17 mouse cellular contexts compared by ENCODE assay signal in genomic region chr19:46639053-46639452, GRCm38 (mm10). TPM values are rescaled to one million over a fixed set of nuclear protein-coding genes. Genes with fewer than 3 reads are reported as not detected.
DNase-seq lines count a peak whose midpoint lies in the region; ATAC-seq and TF ChIP-seq lines count a peak whose summit lies in the region.
"Had no signal": no experiment of that assay in that cellular context is flagged by ENCODE, and none has a peak within 500 bp of the region (broad histone marks: within the 10 kb centered on the region; RNA-seq: fewer than 3 reads in every experiment).

No protein-coding gene starts in this region.

- ATAC-seq in kidney, embryonic 16.5 days (ENCODE audit: low FRiP score, low TSS enrichment) = no peak
- no peak for ATAC-seq in embryonic facial prominence, embryonic 14.5 days (ENCODE audit: low read depth)
- ATAC-seq in hindbrain, embryonic 13.5 days (ENCODE audit: low FRiP score) = no peak
- ATAC-seq: hindbrain, embryonic 16.5 days had no signal

- no peak for TF ChIP-seq EP300 in heart, adult 2 months (IDR thresholded peaks at IDR 0.05; ENCODE audit: insufficient read depth, low read depth, low read length)

- H3K4me3 ChIP-seq in heart, adult 2 months = no peak overlapping the region
- H3K4me3 ChIP-seq in kidney, embryonic 16.5 days (ENCODE audit: low read length) = no peak overlapping the region
- no peak overlapping the region for H3K4me3 ChIP-seq in embryonic facial prominence, embryonic 14.5 days (ENCODE audit: low read depth, low read length)
- H3K4me3 ChIP-seq in hindbrain, embryonic 13.5 days = no peak overlapping the region
- H3K4me3 ChIP-seq: myocyte had no signal

- H3K27ac ChIP-seq in heart, adult 2 months = peak overlapping the region; percentile 86
- H3K27ac ChIP-seq in kidney, embryonic 16.5 days (ENCODE audit: low read length) = peak overlapping the region; percentile 11
- peak overlapping the region; percentile 75 for H3K27ac ChIP-seq in embryonic facial prominence, embryonic 14.5 days (replicated peaks; ENCODE audit: low read depth, low read length)
- H3K27ac ChIP-seq in hindbrain, embryonic 13.5 days = no peak overlapping the region

- DNase-seq in heart, adult 2 months = no peak
- no peak for DNase-seq in heart, postnatal 14 days
- no peak for DNase-seq in kidney, postnatal 36 days
- no peak for DNase-seq in embryonic facial prominence, embryonic 14.5 days (ENCODE audit: low spot score)
- DNase-seq in liver = peak; percentile 44
- DNase-seq in right cerebral cortex, postnatal 36 days (ENCODE audit: low spot score in 2 of 2) = no peak
- DNase-seq: cerebellum, adult 8-10 months; embryo, embryonic 11 days; lung, postnatal 14 days; right cerebral cortex, adult 18-20 months had no signal

- TF ChIP-seq CTCF in heart, adult 2 months (IDR thresholded peaks at IDR 0.05) = no peak

- TF ChIP-seq POLR2A in heart, adult 2 months (IDR thresholded peaks at IDR 0.05; ENCODE audit: insufficient read depth, low read depth, low read length) = no peak

- H3K27me3 ChIP-seq in heart, adult 2 months (ENCODE audit: control insufficient read depth, insufficient read depth, low read length) = no peaks in the 10 kb centered on the region
- no peaks in the 10 kb centered on the region for H3K27me3 ChIP-seq in kidney, embryonic 16.5 days (ENCODE audit: insufficient read depth, low read length)
- H3K27me3 ChIP-seq in embryonic facial prominence, embryonic 14.5 days (replicated peaks; ENCODE audit: control insufficient read depth, insufficient read depth, low read length) = no peaks in the 10 kb centered on the region
- H3K27me3 ChIP-seq in hindbrain, embryonic 13.5 days = no peaks in the 10 kb centered on the region

- intact Hi-C loops in heart, adult 2 months (cut with DNase I) = no loop called here
- intact Hi-C loops in heart, postnatal 14 days (cut with DNase I) = no loop called here

- no peak overlapping the region for H3K9ac ChIP-seq in heart, adult 2 months (ENCODE audit: low read depth, low read length)
- no peak overlapping the region for H3K9ac ChIP-seq in kidney, embryonic 16.5 days (replicated peaks; ENCODE audit: low read length)
- H3K9ac ChIP-seq in embryonic facial prominence, embryonic 14.5 days (ENCODE audit: low read depth, low read length) = no peak overlapping the region
- no peak overlapping the region for H3K9ac ChIP-seq in hindbrain, embryonic 13.5 days

- H3K79me2 ChIP-seq in heart, adult 2 months (replicated peaks; ENCODE audit: control insufficient read depth, insufficient read depth, low read length) = no peaks in the 10 kb centered on the region; the same call in 1 of the 2 replicates

- no peaks in the 10 kb centered on the region for H3K9me3 ChIP-seq in kidney, embryonic 16.5 days (ENCODE audit: low read length)
- H3K9me3 ChIP-seq in embryonic facial prominence, embryonic 14.5 days (ENCODE audit: control insufficient read depth, low read length) = no peaks in the 10 kb centered on the region
- H3K9me3 ChIP-seq in hindbrain, embryonic 13.5 days = no peaks in the 10 kb centered on the region

- H3K36me3 ChIP-seq in heart, adult 2 months (ENCODE audit: control insufficient read depth, insufficient read depth, low read length) = peaks cover 6% of the 10 kb centered on the region
- H3K36me3 ChIP-seq in kidney, embryonic 16.5 days (ENCODE audit: insufficient read depth, low read length) = peaks cover 12% of the 10 kb centered on the region; the same call in 1 of the 2 replicates
- H3K36me3 ChIP-seq in embryonic facial prominence, embryonic 14.5 days (ENCODE audit: control insufficient read depth, insufficient read depth, low read length) = peaks cover 11% of the 10 kb centered on the region; the same call in 1 of the 2 replicates
- peaks cover 12% of the 10 kb centered on the region for H3K36me3 ChIP-seq in hindbrain, embryonic 13.5 days

- no peak overlapping the region for H3K4me2 ChIP-seq in kidney, embryonic 16.5 days (replicated peaks; ENCODE audit: low read depth, low read length)
- H3K4me2 ChIP-seq in embryonic facial prominence, embryonic 14.5 days (ENCODE audit: low read depth, low read length) = no peak overlapping the region
- H3K4me2 ChIP-seq in hindbrain, embryonic 13.5 days = no peak overlapping the region
- H3K4me2 ChIP-seq: midbrain, embryonic 11.5 days had no signal

- H3K4me1 ChIP-seq in heart, adult 2 months (ENCODE audit: control insufficient read depth, insufficient read depth, low read length) = peaks cover 45% of the 10 kb centered on the region
- H3K4me1 ChIP-seq in kidney, embryonic 16.5 days (ENCODE audit: insufficient read depth, low read length) = peaks cover 68% of the 10 kb centered on the region
- peaks cover 61% of the 10 kb centered on the region for H3K4me1 ChIP-seq in embryonic facial prominence, embryonic 14.5 days (ENCODE audit: control insufficient read depth, insufficient read depth, low read length)
- peaks cover 51% of the 10 kb centered on the region for H3K4me1 ChIP-seq in hindbrain, embryonic 13.5 days (replicated peaks)

RNA-seq across cellular contexts. Expression of gene Cyp17a1, which starts 33.9 kb away (rescaled TPM):
- total RNA-seq in heart, adult 2 months (2021) = not detected
- polyA plus RNA-seq in heart, adult 2 months (2012; rRNA removed) = 0.12 TPM in 1 of 2 replicates, not detected in the other
- total RNA-seq in heart, postnatal 14 days (2021) = not detected
- 7.1 TPM in 1 of 2 replicates, not detected in the other for polyA plus RNA-seq in kidney, embryonic 16.5 days (2015; fragmentation: Nextera tagmentation; extraction: Ambion mirVana)
- polyA plus RNA-seq in embryonic facial prominence, embryonic 14.5 days (2014; fragmentation: Nextera tagmentation; extraction: Ambion mirVana) = 0.33 and 0.87 TPM in 2 replicates
- polyA plus RNA-seq in hindbrain, embryonic 13.5 days (2015; fragmentation: Nextera tagmentation; extraction: Ambion mirVana) = not detected in 2 replicates
- total RNA-seq: gastrocnemius, postnatal 4 days had no signal
- polyA plus RNA-seq: frontal cortex, adult 2 months; hindbrain, embryonic 16.5 days; midbrain, embryonic 11.5 days; myocyte had no signal

RNA-seq across cellular contexts. Expression of gene Wbp1l, which starts 40.2 kb away (rescaled TPM):
- total RNA-seq in heart, adult 2 months (2021) = 10 to 100 TPM; 53.5 to 54.2 TPM
- 39.2 and 46.2 TPM in 2 replicates for polyA plus RNA-seq in heart, adult 2 months (2012; rRNA removed)
- 10 to 100 TPM; 60.3 to 68.7 TPM for total RNA-seq in heart, postnatal 14 days (2021)
- 53.4 and 54.4 TPM in 2 replicates for polyA plus RNA-seq in kidney, embryonic 16.5 days (2015; fragmentation: Nextera tagmentation; extraction: Ambion mirVana)
- 37.7 and 42.6 TPM in 2 replicates for polyA plus RNA-seq in embryonic facial prominence, embryonic 14.5 days (2014; fragmentation: Nextera tagmentation; extraction: Ambion mirVana)
- 42.2 and 44.5 TPM in 2 replicates for polyA plus RNA-seq in hindbrain, embryonic 13.5 days (2015; fragmentation: Nextera tagmentation; extraction: Ambion mirVana)

RNA-seq across cellular contexts. Expression of gene Borcs7, which starts 50.7 kb away (rescaled TPM):
- 1 to 10 TPM; 7.1 to 7.8 TPM for total RNA-seq in heart, adult 2 months (2021)
- 4.7 and 8.7 TPM in 2 replicates for polyA plus RNA-seq in heart, adult 2 months (2012; rRNA removed)
- total RNA-seq in heart, postnatal 14 days (2021) = 1 to 10 TPM; 8.7 to 9.6 TPM
- polyA plus RNA-seq in kidney, embryonic 16.5 days (2015; fragmentation: Nextera tagmentation; extraction: Ambion mirVana) = 15.6 and 19.0 TPM in 2 replicates
- polyA plus RNA-seq in embryonic facial prominence, embryonic 14.5 days (2014; fragmentation: Nextera tagmentation; extraction: Ambion mirVana) = 13.9 and 14.3 TPM in 2 replicates
- polyA plus RNA-seq in hindbrain, embryonic 13.5 days (2015; fragmentation: Nextera tagmentation; extraction: Ambion mirVana) = 20.9 and 24.5 TPM in 2 replicates
